Mouse (Mus musculus): ENCODE measurements at regions not wholly inside any gene's neighbourhood (a gene's known extent, or its start where the extent isn't known, plus 50 kb on each side); places are given as distances from the start of the nearest gene placed in this dataset.
A peak's percentile ranks its signal among the peaks of the same experiment; 100 is the strongest.

DNA sequence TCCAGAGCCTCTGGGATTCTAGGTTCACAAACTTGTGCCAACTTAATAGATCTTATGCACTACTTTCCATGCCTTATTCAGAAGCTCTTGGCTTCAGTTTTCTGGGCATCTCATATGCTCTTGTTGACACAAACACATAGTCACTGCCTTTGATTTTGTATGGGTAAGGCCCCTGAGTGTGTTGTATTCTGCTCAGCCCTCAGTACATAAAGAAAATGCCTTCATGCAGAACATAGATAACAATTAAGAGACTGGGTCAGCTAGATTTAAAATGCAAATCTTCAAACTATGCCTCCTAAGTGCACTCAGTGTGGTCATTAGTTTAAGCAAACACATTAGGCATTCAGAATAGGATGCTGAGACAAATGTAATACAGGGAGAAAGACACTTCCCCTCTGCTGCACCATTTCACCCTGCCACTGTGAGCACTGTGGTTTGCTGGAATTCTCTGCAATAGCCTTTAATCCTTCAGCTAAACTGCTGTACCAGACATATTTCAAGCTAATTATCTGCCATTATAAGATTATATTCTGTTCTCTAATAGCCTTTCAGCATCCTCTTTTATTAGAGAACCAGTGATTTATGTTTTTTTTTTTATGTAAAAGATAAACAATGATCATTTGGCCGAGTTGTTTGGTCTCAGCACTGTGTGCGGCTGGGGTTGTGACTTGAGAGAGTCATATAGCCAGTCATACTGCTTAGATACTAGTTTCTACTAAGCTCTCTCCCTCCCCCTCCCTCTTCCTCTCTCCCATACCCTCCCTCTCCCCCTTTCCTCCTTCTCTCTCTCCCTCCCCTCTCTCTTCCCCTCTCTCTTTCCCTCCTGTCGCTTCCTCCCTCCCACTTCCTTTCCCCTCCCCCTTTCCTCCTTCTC, 2058.1 kb upstream of the 5930422O12Rik start:
- no peaks in the 10 kb centered on the region for H3K79me2 ChIP-seq (replicated peaks; ENCODE audit: control insufficient read depth, insufficient read depth, low read length)
- H3K36me3 ChIP-seq (ENCODE audit: control insufficient read depth, insufficient read depth, low read length), result no peaks in the 10 kb centered on the region
- DNase-seq, result no peak
- H3K27me3 ChIP-seq (ENCODE audit: control insufficient read depth, insufficient read depth, low read length), result no peaks in the 10 kb centered on the region
- intact Hi-C loops (cut with DNase I), result no loop called here
- H3K27ac ChIP-seq, result no peak overlapping the region
- no peaks in the 10 kb centered on the region for H3K4me1 ChIP-seq (ENCODE audit: control insufficient read depth, insufficient read depth, low read length)
- H3K9ac ChIP-seq (ENCODE audit: low read depth, low read length), result no peak overlapping the region
- TF ChIP-seq EP300 (IDR thresholded peaks at IDR 0.05; ENCODE audit: insufficient read depth, low read depth, low read length) (no peak), POLR2A (IDR thresholded peaks at IDR 0.05; ENCODE audit: insufficient read depth, low read depth, low read length) (no peak), CTCF (IDR thresholded peaks at IDR 0.05) (no peak)
- 71% methylated on average over 3 of the region's 3 CpGs for WGBS
- H3K4me3 ChIP-seq, result no peak overlapping the region

DNA sequence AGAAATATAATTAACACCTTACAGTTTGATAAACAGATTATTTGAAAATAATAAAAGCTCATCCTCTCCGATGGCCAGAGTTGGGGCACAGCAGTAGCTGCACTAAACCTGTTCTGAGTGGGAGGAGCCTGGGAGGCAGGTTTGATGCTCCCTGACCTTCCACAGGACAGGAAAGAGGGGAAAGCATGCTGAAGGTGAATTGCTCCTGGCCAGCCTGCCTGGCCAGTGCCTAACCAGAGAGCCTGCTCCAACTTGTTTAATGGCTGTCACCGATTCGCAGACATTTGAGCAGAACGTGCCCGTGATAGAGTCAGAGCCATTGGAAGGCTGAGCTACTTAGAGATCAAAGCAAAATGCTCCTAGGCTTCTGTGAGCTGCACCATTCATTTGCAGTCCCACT, 2056.9 kb upstream of the 5930422O12Rik start:
- Histone ChIP-seq H3K4me1 (ENCODE audit: control insufficient read depth, insufficient read depth, low read length) (no peaks in the 10 kb centered on the region), H3K9ac (ENCODE audit: low read depth, low read length) (no peak overlapping the region), H3K27ac (no peak overlapping the region), H3K79me2 (replicated peaks; ENCODE audit: control insufficient read depth, insufficient read depth, low read length) (no peaks in the 10 kb centered on the region), H3K4me3 (no peak overlapping the region), H3K36me3 (ENCODE audit: control insufficient read depth, insufficient read depth, low read length) (no peaks in the 10 kb centered on the region), H3K27me3 (ENCODE audit: control insufficient read depth, insufficient read depth, low read length) (no peaks in the 10 kb centered on the region)
- TF ChIP-seq CTCF (IDR thresholded peaks at IDR 0.05) (no peak), POLR2A (IDR thresholded peaks at IDR 0.05; ENCODE audit: insufficient read depth, low read depth, low read length) (no peak), EP300 (IDR thresholded peaks at IDR 0.05; ENCODE audit: insufficient read depth, low read depth, low read length) (no peak)
- 77% methylated on average over 5 of the region's 5 CpGs for WGBS
- no peak for DNase-seq
- intact Hi-C loops (cut with DNase I), result no loop called here

DNA sequence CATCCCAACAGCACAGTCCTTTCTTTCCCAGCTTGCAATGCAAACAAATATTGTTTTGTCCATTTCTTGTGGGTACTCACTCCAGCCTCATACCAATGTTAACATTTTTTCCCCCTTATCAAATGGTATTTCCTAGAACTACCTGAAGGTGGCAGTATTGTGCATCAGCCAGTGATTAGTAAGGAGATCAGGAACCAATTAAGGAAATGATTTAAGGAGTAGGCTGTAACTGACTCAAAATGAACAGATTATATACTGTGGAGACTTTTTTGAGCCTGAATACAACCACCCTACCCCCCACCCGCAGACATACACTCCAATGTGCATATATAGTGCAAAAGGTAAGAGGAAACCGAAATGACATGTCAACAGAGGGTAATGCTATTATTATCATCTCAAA, 2056.1 kb upstream of the 5930422O12Rik start:
- Histone ChIP-seq H3K4me3 (no peak overlapping the region), H3K27ac (no peak overlapping the region), H3K36me3 (ENCODE audit: control insufficient read depth, insufficient read depth, low read length) (no peaks in the 10 kb centered on the region), H3K9ac (ENCODE audit: low read depth, low read length) (no peak overlapping the region), H3K79me2 (replicated peaks; ENCODE audit: control insufficient read depth, insufficient read depth, low read length) (no peaks in the 10 kb centered on the region), H3K4me1 (ENCODE audit: control insufficient read depth, insufficient read depth, low read length) (no peaks in the 10 kb centered on the region), H3K27me3 (ENCODE audit: control insufficient read depth, insufficient read depth, low read length) (no peaks in the 10 kb centered on the region)
- DNase-seq, result no peak
- intact Hi-C loops (cut with DNase I), result no loop called here
- TF ChIP-seq EP300 (IDR thresholded peaks at IDR 0.05; ENCODE audit: insufficient read depth, low read depth, low read length), result no peak
- peak; percentile 62 for TF ChIP-seq CTCF (IDR thresholded peaks at IDR 0.05)
- 75% methylated on average over 2 of the region's 2 CpGs for WGBS

GRCm38 (mm10) chr8:31373140-31373787, 2055.2 kb upstream of the 5930422O12Rik start:
- no peaks in the 10 kb centered on the region for H3K79me2 ChIP-seq (replicated peaks; ENCODE audit: control insufficient read depth, insufficient read depth, low read length)
- TF ChIP-seq CTCF (IDR thresholded peaks at IDR 0.05) (no peak), POLR2A (IDR thresholded peaks at IDR 0.05; ENCODE audit: insufficient read depth, low read depth, low read length) (no peak), EP300 (IDR thresholded peaks at IDR 0.05; ENCODE audit: insufficient read depth, low read depth, low read length) (no peak)
- no peak for DNase-seq
- 60% methylated on average over 6 of the region's 6 CpGs for WGBS
- H3K36me3 ChIP-seq (ENCODE audit: control insufficient read depth, insufficient read depth, low read length), result no peaks in the 10 kb centered on the region
- no peaks in the 10 kb centered on the region for H3K4me1 ChIP-seq (ENCODE audit: control insufficient read depth, insufficient read depth, low read length)
- no peak overlapping the region for H3K9ac ChIP-seq (ENCODE audit: low read depth, low read length)
- no peaks in the 10 kb centered on the region for H3K27me3 ChIP-seq (ENCODE audit: control insufficient read depth, insufficient read depth, low read length)
- H3K27ac ChIP-seq, result no peak overlapping the region
- intact Hi-C loops (cut with DNase I), result no loop called here
- H3K4me3 ChIP-seq, result no peak overlapping the region

GRCm38 (mm10) chr8:31377698-31378334, 2050.7 kb upstream of the 5930422O12Rik start:
- Histone ChIP-seq H3K27ac (no peak overlapping the region), H3K4me1 (ENCODE audit: control insufficient read depth, insufficient read depth, low read length) (no peaks in the 10 kb centered on the region), H3K4me3 (no peak overlapping the region), H3K9ac (ENCODE audit: low read depth, low read length) (no peak overlapping the region), H3K27me3 (ENCODE audit: control insufficient read depth, insufficient read depth, low read length) (no peaks in the 10 kb centered on the region), H3K79me2 (replicated peaks; ENCODE audit: control insufficient read depth, insufficient read depth, low read length) (no peaks in the 10 kb centered on the region), H3K36me3 (ENCODE audit: control insufficient read depth, insufficient read depth, low read length) (no peaks in the 10 kb centered on the region)
- intact Hi-C loops (cut with DNase I), result no loop called here
- WGBS, result 64% methylated on average over 2 of the region's 2 CpGs
- no peak for DNase-seq
- TF ChIP-seq EP300 (IDR thresholded peaks at IDR 0.05; ENCODE audit: insufficient read depth, low read depth, low read length) (no peak), POLR2A (IDR thresholded peaks at IDR 0.05; ENCODE audit: insufficient read depth, low read depth, low read length) (no peak), CTCF (IDR thresholded peaks at IDR 0.05) (no peak)

- 72% methylated on average over 3 of the region's 3 CpGs for WGBS
- Histone ChIP-seq H3K4me3 (no peak overlapping the region), H3K27ac (no peak overlapping the region), H3K36me3 (ENCODE audit: control insufficient read depth, insufficient read depth, low read length) (no peaks in the 10 kb centered on the region), H3K4me1 (ENCODE audit: control insufficient read depth, insufficient read depth, low read length) (no peaks in the 10 kb centered on the region), H3K27me3 (ENCODE audit: control insufficient read depth, insufficient read depth, low read length) (no peaks in the 10 kb centered on the region), H3K79me2 (replicated peaks; ENCODE audit: control insufficient read depth, insufficient read depth, low read length) (no peaks in the 10 kb centered on the region), H3K9ac (ENCODE audit: low read depth, low read length) (no peak overlapping the region)
- DNase-seq, result no peak
- intact Hi-C loops (cut with DNase I), result no loop called here
- TF ChIP-seq EP300 (IDR thresholded peaks at IDR 0.05; ENCODE audit: insufficient read depth, low read depth, low read length), result no peak
- no peak for TF ChIP-seq CTCF (IDR thresholded peaks at IDR 0.05)
- TF ChIP-seq POLR2A (IDR thresholded peaks at IDR 0.05; ENCODE audit: insufficient read depth, low read depth, low read length), result no peak
These were observed 2023.7 kb upstream of the 5930422O12Rik start for GRCm38 (mm10) chr8:31404811-31405210.

All from heart, adult 2 months (tissue).